Mouse (Mus musculus): ENCODE measurements at regions not wholly inside any gene's neighbourhood (a gene's known extent, or its start where the extent isn't known, plus 50 kb on each side); places are given as distances from the start of the nearest gene placed in this dataset.

- TF ChIP-seq EP300 (IDR thresholded peaks at IDR 0.05; ENCODE audit: insufficient read depth, low read depth, low read length) (no peak), POLR2A (IDR thresholded peaks at IDR 0.05; ENCODE audit: insufficient read depth, low read length) (no peak), CTCF (IDR thresholded peaks at IDR 0.05; ENCODE audit: low read depth, low read length) (no peak)
- Histone ChIP-seq H3K9me3 (replicated peaks; ENCODE audit: control insufficient read depth, insufficient read depth, low read length, poor library complexity, severe bottlenecking) (no peaks in the 10 kb centered on the region), H3K36me3 (ENCODE audit: control insufficient read depth, insufficient read depth, low read length, poor library complexity, severe bottlenecking) (no peaks in the 10 kb centered on the region), H3K4me1 (ENCODE audit: control insufficient read depth, insufficient read depth, low read length) (no peaks in the 10 kb centered on the region), H3K27me3 (ENCODE audit: control insufficient read depth, insufficient read depth, low read length, poor library complexity, severe bottlenecking) (no peaks in the 10 kb centered on the region), H3K9ac (ENCODE audit: low read depth, poor library complexity, severe bottlenecking) (no peak overlapping the region), H3K27ac (ENCODE audit: insufficient read depth, low read length) (no peak overlapping the region), H3K4me3 (ENCODE audit: low read depth, low read length) (no peak overlapping the region)
These were observed 190.0 kb upstream of the Tshz3 start for GRCm38 (mm10) chr7:36507895-36508431.

- Histone ChIP-seq H3K27ac (ENCODE audit: insufficient read depth, low read length) (no peak overlapping the region), H3K9ac (ENCODE audit: low read depth, poor library complexity, severe bottlenecking) (no peak overlapping the region), H3K36me3 (ENCODE audit: control insufficient read depth, insufficient read depth, low read length, poor library complexity, severe bottlenecking) (no peaks in the 10 kb centered on the region), H3K27me3 (ENCODE audit: control insufficient read depth, insufficient read depth, low read length, poor library complexity, severe bottlenecking) (no peaks in the 10 kb centered on the region), H3K4me1 (ENCODE audit: control insufficient read depth, insufficient read depth, low read length) (no peaks in the 10 kb centered on the region), H3K9me3 (replicated peaks; ENCODE audit: control insufficient read depth, insufficient read depth, low read length, poor library complexity, severe bottlenecking) (no peaks in the 10 kb centered on the region), H3K4me3 (ENCODE audit: low read depth, low read length) (no peak overlapping the region)
- TF ChIP-seq POLR2A (IDR thresholded peaks at IDR 0.05; ENCODE audit: insufficient read depth, low read length) (no peak), EP300 (IDR thresholded peaks at IDR 0.05; ENCODE audit: insufficient read depth, low read depth, low read length) (no peak)
These were observed 184.2 kb upstream of the Tshz3 start for GRCm38 (mm10) chr7:36513680-36514079.

- Histone ChIP-seq H3K9me3 (replicated peaks; ENCODE audit: control insufficient read depth, insufficient read depth, low read length, poor library complexity, severe bottlenecking) (no peaks in the 10 kb centered on the region), H3K4me1 (ENCODE audit: control insufficient read depth, insufficient read depth, low read length) (no peaks in the 10 kb centered on the region), H3K4me3 (ENCODE audit: low read depth, low read length) (no peak overlapping the region), H3K36me3 (ENCODE audit: control insufficient read depth, insufficient read depth, low read length, poor library complexity, severe bottlenecking) (no peaks in the 10 kb centered on the region), H3K27me3 (ENCODE audit: control insufficient read depth, insufficient read depth, low read length, poor library complexity, severe bottlenecking) (no peaks in the 10 kb centered on the region), H3K9ac (ENCODE audit: low read depth, poor library complexity, severe bottlenecking) (no peak overlapping the region), H3K27ac (ENCODE audit: insufficient read depth, low read length) (no peak overlapping the region)
- TF ChIP-seq CTCF (IDR thresholded peaks at IDR 0.05; ENCODE audit: low read depth, low read length) (no peak), POLR2A (IDR thresholded peaks at IDR 0.05; ENCODE audit: insufficient read depth, low read length) (no peak), EP300 (IDR thresholded peaks at IDR 0.05; ENCODE audit: insufficient read depth, low read depth, low read length) (no peak)
These were observed 181.7 kb upstream of the Tshz3 start for GRCm38 (mm10) chr7:36516094-36516663.

- Histone ChIP-seq H3K9me3 (replicated peaks; ENCODE audit: control insufficient read depth, insufficient read depth, low read length, poor library complexity, severe bottlenecking) (no peaks in the 10 kb centered on the region), H3K36me3 (ENCODE audit: control insufficient read depth, insufficient read depth, low read length, poor library complexity, severe bottlenecking) (no peaks in the 10 kb centered on the region), H3K4me3 (ENCODE audit: low read depth, low read length) (no peak overlapping the region), H3K27ac (ENCODE audit: insufficient read depth, low read length) (no peak overlapping the region), H3K4me1 (ENCODE audit: control insufficient read depth, insufficient read depth, low read length) (no peaks in the 10 kb centered on the region), H3K27me3 (ENCODE audit: control insufficient read depth, insufficient read depth, low read length, poor library complexity, severe bottlenecking) (no peaks in the 10 kb centered on the region), H3K9ac (ENCODE audit: low read depth, poor library complexity, severe bottlenecking) (no peak overlapping the region)
- TF ChIP-seq EP300 (IDR thresholded peaks at IDR 0.05; ENCODE audit: insufficient read depth, low read depth, low read length) (no peak), CTCF (IDR thresholded peaks at IDR 0.05; ENCODE audit: low read depth, low read length) (no peak), POLR2A (IDR thresholded peaks at IDR 0.05; ENCODE audit: insufficient read depth, low read length) (no peak)
These were observed 178.9 kb upstream of the Tshz3 start for GRCm38 (mm10) chr7:36519027-36519426.

- Histone ChIP-seq H3K4me1 (ENCODE audit: control insufficient read depth, insufficient read depth, low read length) (no peaks in the 10 kb centered on the region), H3K27ac (ENCODE audit: insufficient read depth, low read length) (no peak overlapping the region)
- no peak for TF ChIP-seq CTCF (IDR thresholded peaks at IDR 0.05; ENCODE audit: low read depth, low read length)
- no peak for TF ChIP-seq POLR2A (IDR thresholded peaks at IDR 0.05; ENCODE audit: insufficient read depth, low read length)
- TF ChIP-seq EP300 (IDR thresholded peaks at IDR 0.05; ENCODE audit: insufficient read depth, low read depth, low read length) = no peak
These were observed 175.0 kb upstream of the Tshz3 start for GRCm38 (mm10) chr7:36522960-36523359.

GRCm38 (mm10) chr7:36526148-36526547, 171.8 kb upstream of the Tshz3 start:
- Histone ChIP-seq H3K4me3 (ENCODE audit: low read depth, low read length) (no peak overlapping the region), H3K9ac (ENCODE audit: low read depth, poor library complexity, severe bottlenecking) (no peak overlapping the region), H3K9me3 (replicated peaks; ENCODE audit: control insufficient read depth, insufficient read depth, low read length, poor library complexity, severe bottlenecking) (no peaks in the 10 kb centered on the region), H3K36me3 (ENCODE audit: control insufficient read depth, insufficient read depth, low read length, poor library complexity, severe bottlenecking) (no peaks in the 10 kb centered on the region), H3K27ac (ENCODE audit: insufficient read depth, low read length) (no peak overlapping the region), H3K27me3 (ENCODE audit: control insufficient read depth, insufficient read depth, low read length, poor library complexity, severe bottlenecking) (no peaks in the 10 kb centered on the region), H3K4me1 (ENCODE audit: control insufficient read depth, insufficient read depth, low read length) (no peaks in the 10 kb centered on the region)
- TF ChIP-seq POLR2A (IDR thresholded peaks at IDR 0.05; ENCODE audit: insufficient read depth, low read length) (no peak), EP300 (IDR thresholded peaks at IDR 0.05; ENCODE audit: insufficient read depth, low read depth, low read length) (no peak), CTCF (IDR thresholded peaks at IDR 0.05; ENCODE audit: low read depth, low read length) (no peak)

More at GRCm38 (mm10) chr7:36522960-36523359, 175.0 kb upstream of the Tshz3 start:
- H3K9me3 ChIP-seq (replicated peaks; ENCODE audit: control insufficient read depth, insufficient read depth, low read length, poor library complexity, severe bottlenecking) = no peaks in the 10 kb centered on the region
- no peaks in the 10 kb centered on the region for H3K36me3 ChIP-seq (ENCODE audit: control insufficient read depth, insufficient read depth, low read length, poor library complexity, severe bottlenecking)
- no peaks in the 10 kb centered on the region for H3K27me3 ChIP-seq (ENCODE audit: control insufficient read depth, insufficient read depth, low read length, poor library complexity, severe bottlenecking)
- H3K4me3 ChIP-seq (ENCODE audit: low read depth, low read length) = no peak overlapping the region
- H3K9ac ChIP-seq (ENCODE audit: low read depth, poor library complexity, severe bottlenecking) = no peak overlapping the region

Data from ES-Bruce4 (cell line).